Mouse (Mus musculus) liver, embryonic 11.5 days (tissue): ENCODE results near the gene Gm17490. TPM values are rescaled to one million over a fixed set of nuclear protein-coding genes. Genes with fewer than 3 reads are reported as not detected.

Experiments used
- ATAC-seq: fragments of 200-750 bp; cut with Nextera tagmentation; replicated peaks from 2 replicates; pipeline ENCODE4 v1.8.0; 2017; ENCODE audit warnings: moderate number of reproducible peaks, mild to moderate bottlenecking, moderate TSS enrichment, moderate library complexity; ENCODE audit not compliant: low FRiP score
- DNase-seq: peaks from one replicate; pipeline ENCODE4 v3.0.0-alpha.2; 2017; ENCODE audit warnings: low spot score
- H3K27ac ChIP-seq: fragments of 300-500 bp; sonication (generic); 2 replicates; pipeline ENCODE4 v1.5.1; 2014; ENCODE audit warnings: mild to moderate bottlenecking, low read depth, low read length, control low read depth
- H3K27me3 ChIP-seq: fragments of 300-500 bp; sonication (generic); replicated peaks from 2 replicates; pipeline ENCODE4 v1.6.1; 2014; ENCODE audit warnings: low read length, mixed read lengths; ENCODE audit not compliant: control insufficient read depth, insufficient read depth
- H3K36me3 ChIP-seq: fragments of 300-500 bp; sonication (generic); 2 replicates; pipeline ENCODE4 v1.6.1; 2014; ENCODE audit warnings: mild to moderate bottlenecking, low read length, moderate library complexity, mixed read lengths; ENCODE audit not compliant: control insufficient read depth, insufficient read depth
- H3K4me1 ChIP-seq: fragments of 300-500 bp; sonication (generic); replicated peaks from 2 replicates; pipeline ENCODE4 v1.6.1; 2014; ENCODE audit warnings: low read length, mixed read lengths; ENCODE audit not compliant: control insufficient read depth, insufficient read depth
- H3K4me2 ChIP-seq: fragments of 300-500 bp; sonication (generic); 2 replicates; pipeline ENCODE4 v1.6.1; 2014; ENCODE audit warnings: mild to moderate bottlenecking, control low read depth, moderate library complexity
- H3K4me3 ChIP-seq: fragments of 300-500 bp; sonication (generic); 2 replicates; pipeline ENCODE4 v1.5.1; 2014; ENCODE audit warnings: low read depth, low read length, control low read depth
- H3K9ac ChIP-seq: fragments of 300-500 bp; sonication (generic); 2 replicates; pipeline ENCODE4 v1.6.1; 2014; ENCODE audit warnings: low read depth, low read length, control low read depth
- H3K9me3 ChIP-seq: fragments of 300-500 bp; sonication (generic); 2 replicates; pipeline ENCODE4 v1.6.1; 2016; ENCODE audit warnings: low read length, inconsistent platforms, mixed read lengths; ENCODE audit not compliant: control insufficient read depth
- WGBS: fragments of 180-500 bp; shearing (Covaris S2); extraction: QIAGEN DNeasy Blood & Tissue Kit; methylation state at CpG from one replicate; pipeline ENCODE4 v1.1.7; 2014; 5-methylcytosine and 5-hydroxymethylcytosine counted together
- polyA plus RNA-seq: library from polyadenylated mRNA; unstranded; fragments of >200 nt; fragmentation: Nextera tagmentation; extraction: Ambion mirVana; gene quantifications from 2 replicates; pipeline ENCODE4 v1.2.1, GENCODE M21; 2014

Gm17490 gene
- polyA plus RNA-seq, 1 experiment from 2014 or later: not detected

DNA sequence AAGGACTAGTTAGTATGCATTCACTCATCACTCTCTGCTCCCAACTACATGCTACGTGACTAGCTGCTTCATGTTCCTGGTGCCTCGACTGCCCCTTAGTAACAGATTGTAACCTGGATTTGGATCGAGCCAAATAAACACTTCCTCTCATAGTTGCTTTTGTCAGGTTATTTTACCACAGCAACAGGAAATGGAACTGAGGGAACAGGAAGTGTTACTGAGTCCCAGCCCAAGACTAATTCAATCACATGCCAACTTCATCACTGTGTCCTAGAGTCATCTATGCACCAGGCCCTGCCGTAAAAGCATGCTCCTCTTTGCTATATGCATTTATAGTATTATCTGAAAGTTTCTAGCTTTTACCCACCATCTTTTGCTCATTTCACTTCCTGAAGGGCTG is 38.1 kb downstream of the Gm17490 start:
- Histone ChIP-seq H3K4me1 (no peaks in the 10 kb centered on the region), H3K9ac (no peak overlapping the region), H3K9me3 (no peaks in the 10 kb centered on the region), H3K4me2 (no peak overlapping the region), H3K27me3 (no peaks in the 10 kb centered on the region), H3K4me3 (no peak overlapping the region), H3K27ac (no peak overlapping the region), H3K36me3 (peaks cover 64% of the 10 kb centered on the region)
- DNase-seq (no peak), ATAC-seq (no peak)
- WGBS: 83% methylated on average over 4 of the region's 4 CpGs

GRCm38 (mm10) chr2:11579399-11579798 is 46.7 kb downstream of the Gm17490 start:
- no peaks in the 10 kb centered on the region for H3K4me1 ChIP-seq
- no peaks in the 10 kb centered on the region for H3K27me3 ChIP-seq
- WGBS: 92% methylated on average over 4 of the region's 4 CpGs
- DNase-seq (no peak), ATAC-seq (no peak)
- no peaks in the 10 kb centered on the region for H3K9me3 ChIP-seq
- H3K9ac ChIP-seq: no peak overlapping the region
- H3K27ac ChIP-seq: no peak overlapping the region
- H3K4me2 ChIP-seq: no peak overlapping the region
- H3K4me3 ChIP-seq: no peak overlapping the region
- H3K36me3 ChIP-seq: peaks cover 9% of the 10 kb centered on the region; the same call in 1 of the 2 replicates

- Histone ChIP-seq H3K9me3 (no peaks in the 10 kb centered on the region), H3K27ac (no peak overlapping the region), H3K4me2 (no peak overlapping the region), H3K9ac (no peak overlapping the region), H3K4me1 (no peaks in the 10 kb centered on the region), H3K27me3 (no peaks in the 10 kb centered on the region), H3K36me3 (0 out of 2 replicates have a peak, but pooled peaks cover 4% of the 10 kb centered on the region), H3K4me3 (no peak overlapping the region)
- no peak for ATAC-seq
- no peak for DNase-seq
- WGBS: 82% methylated on average over 6 of the region's 6 CpGs
Observed at GRCm38 (mm10) chr2:11578187-11578586, 47.9 kb downstream of the Gm17490 start.

Other genes starting within 250 kb of the Gm17490 start
- 17.5 and 20.3 TPM in 2 replicates for gene Pfkfb3, start 72.2 kb downstream of the Gm17490 start, polyA plus RNA-seq
- gene Rbm17, start 22.1 kb downstream of the Gm17490 start, polyA plus RNA-seq: 176 and 179 TPM in 2 replicates
- 0.04 TPM in 1 of 2 replicates, not detected in the other for gene Il2ra, start 16.5 kb upstream of the Gm17490 start, polyA plus RNA-seq
- gene Il15ra, start 79.0 kb upstream of the Gm17490 start, polyA plus RNA-seq: 1.6 and 2.1 TPM in 2 replicates
- gene Fbh1, start 151.3 kb upstream of the Gm17490 start, polyA plus RNA-seq: 73.5 and 80.7 TPM in 2 replicates
- 18.8 and 24.2 TPM in 2 replicates for gene Ankrd16, start 151.6 kb upstream of the Gm17490 start, polyA plus RNA-seq